Mouse (Mus musculus): Measurements from ENCODE around the gene Gale. TPM values are rescaled to one million over a fixed set of nuclear protein-coding genes. Genes with fewer than 3 reads are reported as not detected.

Gale gene
- polyA plus RNA-seq, 1 experiment from 2014 or later = 44.1 TPM

- 74% methylated on average over 6 of the region's 6 CpGs for WGBS
- no peak overlapping the region for H3K27ac ChIP-seq (ENCODE audit: low read length)
- H3K27me3 ChIP-seq (replicated peaks; ENCODE audit: control insufficient read depth, insufficient read depth, low read length) = no peaks in the 10 kb centered on the region
- no peak for ATAC-seq
- peaks cover 8% of the 10 kb centered on the region for H3K36me3 ChIP-seq (ENCODE audit: control insufficient read depth, insufficient read depth)
- H3K4me2 ChIP-seq (ENCODE audit: low read length) = no peak overlapping the region
- 0 out of 2 replicates have a peak, but pooled peaks cover 2% of the 10 kb centered on the region for H3K9me3 ChIP-seq (ENCODE audit: control insufficient read depth, low read length)
- no peak overlapping the region for H3K9ac ChIP-seq (replicated peaks; ENCODE audit: low read depth, low read length)
- no peak overlapping the region for H3K4me3 ChIP-seq (replicated peaks; ENCODE audit: low read length)
- peaks cover 17% of the 10 kb centered on the region for H3K4me1 ChIP-seq (replicated peaks; ENCODE audit: control insufficient read depth, insufficient read depth, low read length)
These were observed 13.6 kb upstream of the Gale start for GRCm38 (mm10) chr4:135949911-135950310.

- no peak overlapping the region for H3K4me3 ChIP-seq (replicated peaks; ENCODE audit: low read length)
- no peak overlapping the region for H3K27ac ChIP-seq (ENCODE audit: low read length)
- WGBS = 86% methylated on average over 6 of the region's 6 CpGs
- no peak overlapping the region for H3K4me2 ChIP-seq (ENCODE audit: low read length)
- H3K27me3 ChIP-seq (replicated peaks; ENCODE audit: control insufficient read depth, insufficient read depth, low read length) = no peaks in the 10 kb centered on the region
- ATAC-seq = no peak
- peaks cover 10% of the 10 kb centered on the region for H3K36me3 ChIP-seq (ENCODE audit: control insufficient read depth, insufficient read depth)
- H3K9ac ChIP-seq (replicated peaks; ENCODE audit: low read depth, low read length) = no peak overlapping the region
- peaks cover 17% of the 10 kb centered on the region for H3K4me1 ChIP-seq (replicated peaks; ENCODE audit: control insufficient read depth, insufficient read depth, low read length)
- 0 out of 2 replicates have a peak, but pooled peaks cover 2% of the 10 kb centered on the region for H3K9me3 ChIP-seq (ENCODE audit: control insufficient read depth, low read length)
These were observed 13.2 kb upstream of the Gale start for GRCm38 (mm10) chr4:135950365-135950764.

GRCm38 (mm10) chr4:135951505-135951904 lies 12.0 kb upstream of the Gale start:
- H3K27me3 ChIP-seq (replicated peaks; ENCODE audit: control insufficient read depth, insufficient read depth, low read length) = no peaks in the 10 kb centered on the region
- 92% methylated on average over 3 of the region's 3 CpGs for WGBS

DNA sequence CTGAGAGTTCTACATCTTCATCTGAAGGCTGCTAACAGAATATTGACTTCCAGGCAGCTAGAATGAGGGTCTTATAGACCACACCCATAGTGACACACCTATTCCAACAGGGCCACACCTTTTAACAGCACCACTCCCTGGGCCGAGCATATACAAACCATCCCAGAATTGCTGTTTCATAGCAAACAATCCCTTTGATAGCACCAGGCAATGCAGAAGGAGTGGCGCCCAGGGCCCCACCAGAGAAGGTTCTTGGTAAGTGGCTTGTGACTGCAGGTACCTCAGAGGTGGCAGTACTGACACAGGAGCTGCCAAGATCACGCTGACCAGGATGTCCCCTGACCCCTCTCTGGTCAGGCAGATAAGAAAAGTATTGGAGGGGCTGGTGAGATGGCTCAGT lies 10.3 kb upstream of the Gale start:
- Histone ChIP-seq H3K27ac (ENCODE audit: low read length) (no peak overlapping the region), H3K36me3 (ENCODE audit: control insufficient read depth, insufficient read depth) (peaks cover 10% of the 10 kb centered on the region), H3K4me2 (ENCODE audit: low read length) (no peak overlapping the region), H3K4me1 (replicated peaks; ENCODE audit: control insufficient read depth, insufficient read depth, low read length) (peaks cover 3% of the 10 kb centered on the region), H3K9ac (replicated peaks; ENCODE audit: low read depth, low read length) (no peak overlapping the region), H3K4me3 (replicated peaks; ENCODE audit: low read length) (no peak overlapping the region), H3K9me3 (ENCODE audit: control insufficient read depth, low read length) (0 out of 2 replicates have a peak, but pooled peaks cover 2% of the 10 kb centered on the region), H3K27me3 (replicated peaks; ENCODE audit: control insufficient read depth, insufficient read depth, low read length) (no peaks in the 10 kb centered on the region)
- no peak for ATAC-seq
- WGBS = 89% methylated on average over 3 of the region's 3 CpGs

More at GRCm38 (mm10) chr4:135951505-135951904, 12.0 kb upstream of the Gale start:
- H3K36me3 ChIP-seq (ENCODE audit: control insufficient read depth, insufficient read depth) = peaks cover 10% of the 10 kb centered on the region
- no peak for ATAC-seq
- no peak overlapping the region for H3K9ac ChIP-seq (replicated peaks; ENCODE audit: low read depth, low read length)
- H3K9me3 ChIP-seq (ENCODE audit: control insufficient read depth, low read length) = 0 out of 2 replicates have a peak, but pooled peaks cover 2% of the 10 kb centered on the region
- H3K4me2 ChIP-seq (ENCODE audit: low read length) = no peak overlapping the region
- no peak overlapping the region for H3K4me3 ChIP-seq (replicated peaks; ENCODE audit: low read length)
- no peak overlapping the region for H3K27ac ChIP-seq (ENCODE audit: low read length)
- peaks cover 13% of the 10 kb centered on the region for H3K4me1 ChIP-seq (replicated peaks; ENCODE audit: control insufficient read depth, insufficient read depth, low read length)

DNA sequence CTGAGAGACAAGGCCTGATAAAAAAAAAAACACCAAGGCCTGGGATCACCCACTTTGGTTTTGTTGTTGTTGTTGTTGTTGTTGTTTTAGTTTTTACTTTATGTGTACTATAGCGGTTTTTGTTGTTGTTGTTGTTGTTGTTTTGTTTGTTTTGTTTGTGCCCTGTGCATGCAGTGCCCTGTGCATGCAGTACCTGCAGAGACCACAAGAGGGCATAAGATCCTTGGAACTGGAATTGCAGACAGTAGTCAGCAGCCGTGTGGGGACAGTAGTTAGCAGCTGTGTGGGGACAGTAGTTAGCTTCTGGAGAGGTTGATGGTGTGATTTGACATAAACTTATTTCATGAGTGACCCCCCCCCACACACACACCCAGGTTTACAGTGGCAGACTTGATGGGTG lies 9.3 kb upstream of the Gale start:
- WGBS = 7% methylated on average over 2 of the region's 2 CpGs
- Histone ChIP-seq H3K4me3 (replicated peaks; ENCODE audit: low read length) (no peak overlapping the region), H3K9me3 (ENCODE audit: control insufficient read depth, low read length) (0 out of 2 replicates have a peak, but pooled peaks cover 2% of the 10 kb centered on the region), H3K4me1 (replicated peaks; ENCODE audit: control insufficient read depth, insufficient read depth, low read length) (no peaks in the 10 kb centered on the region), H3K27ac (ENCODE audit: low read length) (no peak overlapping the region), H3K27me3 (replicated peaks; ENCODE audit: control insufficient read depth, insufficient read depth, low read length) (no peaks in the 10 kb centered on the region), H3K4me2 (ENCODE audit: low read length) (no peak overlapping the region), H3K9ac (replicated peaks; ENCODE audit: low read depth, low read length) (no peak overlapping the region), H3K36me3 (ENCODE audit: control insufficient read depth, insufficient read depth) (peaks cover 10% of the 10 kb centered on the region)
- peak; percentile 60 for ATAC-seq

DNA sequence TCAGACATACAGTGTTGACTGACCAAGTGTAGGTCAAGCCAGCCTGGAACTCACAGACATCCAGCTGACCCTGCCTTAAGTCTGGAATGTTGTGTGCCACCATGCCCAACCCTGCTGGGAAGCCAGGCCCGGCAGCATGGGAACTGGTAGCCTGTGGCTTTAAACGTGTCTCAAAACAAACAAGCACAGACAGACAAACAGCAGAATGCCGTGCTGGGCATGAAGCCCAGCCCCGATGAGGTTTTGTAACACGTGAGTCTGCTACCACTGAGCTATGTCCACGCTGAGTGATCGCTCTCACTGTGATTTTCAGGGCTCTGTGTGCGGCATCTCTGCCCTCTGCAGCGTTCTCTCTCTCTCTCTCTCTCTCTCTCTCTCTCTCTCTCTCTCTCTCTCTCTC lies 7.6 kb upstream of the Gale start:
- Histone ChIP-seq H3K4me3 (replicated peaks; ENCODE audit: low read length) (no peak overlapping the region), H3K27me3 (replicated peaks; ENCODE audit: control insufficient read depth, insufficient read depth, low read length) (no peaks in the 10 kb centered on the region), H3K4me1 (replicated peaks; ENCODE audit: control insufficient read depth, insufficient read depth, low read length) (no peaks in the 10 kb centered on the region), H3K36me3 (ENCODE audit: control insufficient read depth, insufficient read depth) (peaks cover 13% of the 10 kb centered on the region), H3K27ac (ENCODE audit: low read length) (no peak overlapping the region), H3K9ac (replicated peaks; ENCODE audit: low read depth, low read length) (no peak overlapping the region), H3K4me2 (ENCODE audit: low read length) (no peak overlapping the region), H3K9me3 (ENCODE audit: control insufficient read depth, low read length) (0 out of 2 replicates have a peak, but pooled peaks cover 2% of the 10 kb centered on the region)
- no peak for ATAC-seq
- WGBS = 85% methylated on average over 9 of the region's 9 CpGs

GRCm38 (mm10) chr4:135958354-135958753 lies 5.2 kb upstream of the Gale start:
- no peaks in the 10 kb centered on the region for H3K27me3 ChIP-seq (replicated peaks; ENCODE audit: control insufficient read depth, insufficient read depth, low read length)
- H3K4me2 ChIP-seq (ENCODE audit: low read length) = no peak overlapping the region
- H3K9me3 ChIP-seq (ENCODE audit: control insufficient read depth, low read length) = no peaks in the 10 kb centered on the region
- no peak overlapping the region for H3K27ac ChIP-seq (ENCODE audit: low read length)
- H3K9ac ChIP-seq (replicated peaks; ENCODE audit: low read depth, low read length) = no peak overlapping the region
- H3K4me3 ChIP-seq (replicated peaks; ENCODE audit: low read length) = no peak overlapping the region
- ATAC-seq = no peak
- WGBS = 63% methylated on average over 8 of the region's 8 CpGs
- H3K4me1 ChIP-seq (replicated peaks; ENCODE audit: control insufficient read depth, insufficient read depth, low read length) = peaks cover 6% of the 10 kb centered on the region
- H3K36me3 ChIP-seq (ENCODE audit: control insufficient read depth, insufficient read depth) = peaks cover 6% of the 10 kb centered on the region; the same call in 1 of the 2 replicates

DNA sequence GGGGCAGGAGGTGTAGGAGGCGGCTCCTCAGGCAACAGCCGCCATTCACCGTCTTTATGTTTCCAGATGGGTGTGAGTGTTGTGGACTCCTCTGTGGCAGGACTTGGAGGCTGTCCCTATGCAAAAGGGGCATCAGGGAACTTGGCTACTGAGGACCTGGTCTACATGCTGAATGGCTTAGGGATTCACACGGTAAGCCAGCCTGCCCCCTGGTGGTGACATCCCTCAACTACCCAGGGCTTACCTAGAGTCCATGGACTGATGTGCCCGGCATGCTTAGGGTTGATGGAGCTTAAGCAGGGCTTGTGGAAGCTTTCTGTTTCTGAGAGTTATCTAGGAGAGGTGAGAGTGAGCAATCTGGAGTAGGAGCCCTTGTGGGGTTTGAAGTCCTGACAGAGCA lies 2.8 kb upstream of the Gale start:
- Histone ChIP-seq H3K27me3 (replicated peaks; ENCODE audit: control insufficient read depth, insufficient read depth, low read length) (no peaks in the 10 kb centered on the region), H3K36me3 (ENCODE audit: control insufficient read depth, insufficient read depth) (peaks cover 4% of the 10 kb centered on the region; the same call in 1 of the 2 replicates), H3K27ac (ENCODE audit: low read length) (no peak overlapping the region), H3K9ac (replicated peaks; ENCODE audit: low read depth, low read length) (no peak overlapping the region), H3K9me3 (ENCODE audit: control insufficient read depth, low read length) (no peaks in the 10 kb centered on the region), H3K4me2 (ENCODE audit: low read length) (no peak overlapping the region), H3K4me1 (replicated peaks; ENCODE audit: control insufficient read depth, insufficient read depth, low read length) (peaks cover 16% of the 10 kb centered on the region), H3K4me3 (replicated peaks; ENCODE audit: low read length) (no peak overlapping the region)
- 21% methylated on average over 5 of the region's 5 CpGs for WGBS
- no peak for ATAC-seq

DNA sequence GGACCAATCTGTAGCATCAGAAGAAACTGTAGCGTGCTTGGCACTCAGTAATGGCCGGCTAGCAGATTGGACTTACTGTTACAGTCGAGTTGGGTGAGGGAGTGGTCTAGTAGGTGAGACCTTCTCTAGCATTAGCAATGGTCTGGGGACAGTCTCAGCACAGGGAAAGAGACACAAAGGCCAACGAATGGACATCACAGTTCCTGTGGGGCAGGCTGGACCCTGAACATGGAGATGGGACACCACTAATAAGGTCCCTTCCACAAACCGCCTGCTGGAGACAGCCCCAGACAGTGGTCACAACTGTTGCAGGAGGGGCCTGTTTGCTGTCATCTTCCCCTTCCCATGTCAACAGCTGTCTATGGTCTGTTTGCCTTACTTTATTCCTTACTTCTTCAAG lies 1.8 kb upstream of the Gale start:
- WGBS = 90% methylated on average over 5 of the region's 5 CpGs
- Histone ChIP-seq H3K27me3 (replicated peaks; ENCODE audit: control insufficient read depth, insufficient read depth, low read length) (no peaks in the 10 kb centered on the region), H3K27ac (ENCODE audit: low read length) (no peak overlapping the region), H3K4me3 (replicated peaks; ENCODE audit: low read length) (no peak overlapping the region), H3K9me3 (ENCODE audit: control insufficient read depth, low read length) (no peaks in the 10 kb centered on the region), H3K4me2 (ENCODE audit: low read length) (no peak overlapping the region), H3K4me1 (replicated peaks; ENCODE audit: control insufficient read depth, insufficient read depth, low read length) (peaks cover 16% of the 10 kb centered on the region), H3K9ac (replicated peaks; ENCODE audit: low read depth, low read length) (no peak overlapping the region), H3K36me3 (ENCODE audit: control insufficient read depth, insufficient read depth) (peaks cover 4% of the 10 kb centered on the region; the same call in 1 of the 2 replicates)
- ATAC-seq = no peak

GRCm38 (mm10) chr4:135962198-135962597 lies 1.3 kb upstream of the Gale start:
- no peak for ATAC-seq
- H3K36me3 ChIP-seq (ENCODE audit: control insufficient read depth, insufficient read depth) = peaks cover 5% of the 10 kb centered on the region; the same call in 1 of the 2 replicates
- no peak overlapping the region for H3K4me2 ChIP-seq (ENCODE audit: low read length)

More at GRCm38 (mm10) chr4:135962198-135962597, 1.3 kb upstream of the Gale start:
- Histone ChIP-seq H3K9me3 (ENCODE audit: control insufficient read depth, low read length) (no peaks in the 10 kb centered on the region), H3K27me3 (replicated peaks; ENCODE audit: control insufficient read depth, insufficient read depth, low read length) (no peaks in the 10 kb centered on the region), H3K27ac (ENCODE audit: low read length) (no peak overlapping the region), H3K4me3 (replicated peaks; ENCODE audit: low read length) (no peak overlapping the region), H3K9ac (replicated peaks; ENCODE audit: low read depth, low read length) (no peak overlapping the region), H3K4me1 (replicated peaks; ENCODE audit: control insufficient read depth, insufficient read depth, low read length) (peaks cover 16% of the 10 kb centered on the region)
- 87% methylated on average over 7 of the region's 7 CpGs for WGBS
